Mouse (Mus musculus): ENCODE data around the gene Foxd2. TPM values are rescaled to one million over a fixed set of nuclear protein-coding genes. Genes with fewer than 3 reads are reported as not detected.

The Foxd2 gene
- 0.07 and 0.10 TPM in 2 replicates for polyA plus RNA-seq (2012; rRNA removed)

DNA sequence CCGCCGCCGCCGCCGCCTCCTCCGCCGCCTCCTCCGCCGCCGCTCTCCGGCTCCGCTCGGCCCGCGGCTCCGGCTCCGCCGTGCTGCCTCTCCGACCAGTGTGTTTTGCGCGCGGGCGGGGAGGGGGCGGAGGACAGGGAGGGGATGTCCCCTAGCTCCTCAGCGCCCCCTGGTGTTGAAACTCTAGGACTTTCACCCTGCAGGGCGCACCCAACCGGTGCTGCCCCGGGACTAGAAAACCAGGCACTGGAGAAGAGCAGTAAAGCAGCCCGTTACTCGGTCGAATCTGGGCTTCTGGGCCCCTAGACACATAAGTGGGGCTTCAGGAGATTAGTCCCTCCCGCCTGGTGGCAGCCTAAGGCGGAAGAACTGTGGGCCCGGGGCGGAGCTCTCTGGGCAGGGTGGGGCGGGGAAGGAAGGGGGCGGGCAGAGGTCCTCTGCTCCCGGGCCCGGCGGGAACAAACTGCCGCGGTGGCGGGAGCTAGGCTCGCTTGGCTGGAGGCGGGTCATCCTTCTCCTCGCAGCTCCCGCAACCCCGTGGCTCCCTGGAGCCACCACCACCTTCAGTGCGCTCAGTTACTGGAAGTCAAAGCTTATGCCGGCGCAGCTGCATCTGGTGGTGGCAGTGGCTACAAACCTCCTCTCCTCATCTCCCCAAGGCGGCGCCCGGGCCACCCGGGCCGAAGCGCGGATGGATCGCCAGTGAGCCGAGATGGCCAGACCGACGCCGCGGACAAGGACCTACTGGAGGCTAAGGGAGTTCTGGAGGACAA lies at the start of gene Foxd2:
Gene Foxd2 (minus strand): TSS at position 45 of the 773 bp plus-strand sequence.
- DNase-seq (ENCODE audit: low read depth, low spot score), result no peak
- under 1% methylated on average over 64 of the region's 64 CpGs for WGBS

GRCm38 (mm10) chr4:114958231-114958630 lies 49.6 kb upstream of the Foxd2 start:
- WGBS, result 66% methylated on average over 2 of the region's 2 CpGs
- no peak for DNase-seq (ENCODE audit: low read depth, low spot score)

GRCm38 (mm10) chr4:114957403-114957802 lies 48.7 kb upstream of the Foxd2 start:
- DNase-seq (ENCODE audit: low read depth, low spot score), result no peak

GRCm38 (mm10) chr4:114953172-114953571 lies 44.5 kb upstream of the Foxd2 start:
- 80% methylated on average over 3 of the region's 3 CpGs for WGBS
- DNase-seq (ENCODE audit: low read depth, low spot score), result no peak

- DNase-seq (ENCODE audit: low read depth, low spot score), result no peak
- WGBS, result 30% methylated on average over 7 of the region's 7 CpGs
Observed at GRCm38 (mm10) chr4:114947852-114948481, 39.3 kb upstream of the Foxd2 start.

DNA sequence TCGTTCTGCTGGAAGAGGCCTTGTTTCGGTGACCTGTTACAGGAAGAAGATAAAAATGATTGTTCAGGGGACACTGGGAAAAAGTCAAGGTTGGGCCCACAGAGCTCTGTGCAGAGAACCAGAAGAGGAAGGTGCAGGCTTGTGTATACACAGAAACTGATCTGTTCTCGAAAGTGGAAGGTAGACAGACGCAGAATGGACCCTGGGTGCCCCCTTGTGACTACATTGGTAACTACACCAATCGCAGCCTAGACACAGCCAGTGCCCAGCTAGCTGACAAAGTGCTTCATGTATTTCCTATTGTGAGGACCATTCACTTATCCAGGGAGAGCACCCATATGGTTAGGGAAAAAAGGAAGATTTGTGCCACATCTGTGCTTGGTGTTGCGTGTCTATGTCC lies 38.7 kb upstream of the Foxd2 start:
- DNase-seq (ENCODE audit: low read depth, low spot score), result peak; percentile 61
- 5% methylated on average over 6 of the region's 6 CpGs for WGBS

GRCm38 (mm10) chr4:114946416-114946815 lies 37.7 kb upstream of the Foxd2 start:
- 41% methylated on average over 4 of the region's 4 CpGs for WGBS
- DNase-seq (ENCODE audit: low read depth, low spot score), result no peak

DNA sequence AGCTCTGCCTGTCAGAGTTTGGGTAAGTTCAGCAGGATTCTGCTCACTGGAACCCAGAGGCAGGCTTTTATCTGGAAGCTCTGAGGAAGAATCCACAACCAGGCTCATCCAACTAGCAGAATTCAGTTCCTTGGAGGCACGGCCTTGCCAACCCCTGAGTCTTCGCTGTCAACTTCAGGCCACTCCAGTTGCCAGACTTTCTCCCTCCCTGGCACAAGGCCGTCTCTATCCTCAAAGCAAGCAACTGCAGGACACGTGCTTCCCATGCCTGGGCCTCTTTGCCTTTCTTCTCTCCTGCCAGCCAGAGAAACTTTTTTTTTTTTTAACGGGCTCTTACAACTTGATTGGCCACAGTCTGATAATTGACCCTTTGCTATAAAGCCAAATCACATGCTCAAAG lies 36.3 kb upstream of the Foxd2 start:
- no peak for DNase-seq (ENCODE audit: low read depth, low spot score)
- 19% methylated on average over 5 of the region's 5 CpGs for WGBS

GRCm38 (mm10) chr4:114942583-114942982 lies 33.9 kb upstream of the Foxd2 start:
- WGBS, result 15% methylated on average over 8 of the region's 8 CpGs
- peak; percentile 62 for DNase-seq (ENCODE audit: low read depth, low spot score)

GRCm38 (mm10) chr4:114942112-114942511 lies 33.4 kb upstream of the Foxd2 start:
- 24% methylated on average over 4 of the region's 4 CpGs for WGBS

DNA sequence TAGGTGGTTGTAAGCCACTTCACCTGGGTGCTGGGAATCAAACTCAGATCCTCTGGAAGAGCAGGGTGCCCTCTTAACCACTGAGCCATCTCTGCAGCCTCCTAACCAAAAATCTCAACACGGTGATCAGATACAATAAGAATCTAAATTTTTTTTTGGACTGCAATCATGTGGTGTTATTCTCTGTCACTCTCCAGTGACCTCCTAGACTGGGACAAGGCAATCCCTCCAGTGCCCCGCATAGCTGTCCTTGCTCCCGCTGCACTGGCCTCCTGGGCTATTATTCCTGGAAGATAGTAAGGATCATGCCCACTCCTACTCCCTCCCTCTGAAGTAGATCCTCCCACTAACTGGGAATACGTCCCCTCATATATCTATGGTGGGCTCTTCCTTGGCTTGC lies 32.6 kb upstream of the Foxd2 start:
- no peak for DNase-seq (ENCODE audit: low read depth, low spot score)
- 84% methylated on average over 4 of the region's 4 CpGs for WGBS

More at GRCm38 (mm10) chr4:114942112-114942511, 33.4 kb upstream of the Foxd2 start:
- DNase-seq (ENCODE audit: low read depth, low spot score), result no peak

- DNase-seq (ENCODE audit: low read depth, low spot score), result no peak
- WGBS, result 87% methylated on average over 3 of the region's 3 CpGs
Observed at GRCm38 (mm10) chr4:114938248-114938647, 29.6 kb upstream of the Foxd2 start.

DNA sequence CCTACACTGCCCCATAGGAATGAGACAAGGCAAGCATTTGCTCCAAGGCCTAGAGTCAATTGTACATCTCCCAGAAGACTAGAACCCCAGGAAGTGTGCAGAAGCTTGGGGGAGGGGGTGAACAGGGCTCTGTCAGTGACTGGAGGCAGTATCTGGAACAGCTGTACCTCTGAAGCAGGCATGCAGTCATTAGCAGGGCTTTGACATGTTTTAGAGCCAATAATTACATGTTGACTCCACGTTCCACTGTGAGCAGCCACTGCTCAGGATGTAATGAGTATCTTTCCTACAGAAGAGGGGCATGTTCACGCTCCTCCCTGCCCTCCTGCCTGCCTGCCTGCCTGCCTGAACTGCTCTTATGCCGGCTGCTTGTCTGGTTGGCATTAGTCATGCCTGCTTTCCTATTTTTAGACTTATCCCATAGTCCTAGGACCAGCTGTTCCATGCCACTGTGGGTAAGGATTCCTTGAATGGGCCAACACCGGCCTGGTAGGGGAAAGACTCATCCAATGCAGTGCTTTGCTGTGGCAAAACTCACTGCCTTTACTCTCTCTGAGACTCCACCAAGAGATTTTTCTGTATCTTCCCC lies 28.9 kb upstream of the Foxd2 start:
- WGBS, result 79% methylated on average over 4 of the region's 4 CpGs

DNA sequence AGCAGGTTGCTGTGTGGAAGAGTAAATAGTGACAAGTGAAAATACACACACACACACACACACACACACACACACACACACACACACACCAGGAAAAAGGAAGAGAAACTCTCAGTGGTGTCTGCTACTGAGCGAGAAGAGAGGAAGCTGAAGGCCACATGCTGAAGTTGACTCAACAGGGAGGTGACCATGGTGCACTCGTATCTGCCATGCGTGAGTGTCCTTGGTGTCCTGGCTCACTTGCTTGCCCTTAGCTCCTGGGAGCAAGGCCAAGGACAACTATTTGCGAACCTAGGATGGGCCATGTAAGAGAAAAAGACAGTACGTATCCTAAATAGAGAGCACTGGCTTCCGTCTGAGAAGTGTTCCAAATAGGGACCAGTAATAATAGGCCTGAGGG lies 25.5 kb upstream of the Foxd2 start:
- no peak for DNase-seq (ENCODE audit: low read depth, low spot score)
- WGBS, result 66% methylated on average over 6 of the region's 6 CpGs

More for the DNA sequence above, 28.9 kb upstream of the Foxd2 start:
- no peak for DNase-seq (ENCODE audit: low read depth, low spot score)

DNA sequence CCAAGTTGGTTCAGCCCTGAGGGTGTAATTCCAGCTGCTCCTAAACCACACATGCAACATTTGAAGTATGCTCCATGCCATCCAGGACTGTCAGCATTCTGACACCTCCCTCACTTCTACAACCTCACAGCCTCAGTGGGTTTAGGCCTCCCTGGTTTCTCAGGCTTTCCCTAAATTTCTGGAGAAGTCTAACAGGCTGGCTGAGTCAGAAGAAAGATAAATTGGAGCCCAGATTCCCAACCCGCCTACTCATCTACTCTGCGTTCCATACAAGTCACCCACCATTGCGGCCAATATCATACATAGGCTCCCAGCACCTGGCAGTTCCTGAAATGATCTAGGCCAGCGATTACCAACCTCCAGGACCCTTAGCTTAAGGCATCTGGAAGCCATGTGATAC lies 24.1 kb upstream of the Foxd2 start:
- WGBS, result 95% methylated on average over 4 of the region's 4 CpGs
- DNase-seq (ENCODE audit: low read depth, low spot score), result no peak

DNA sequence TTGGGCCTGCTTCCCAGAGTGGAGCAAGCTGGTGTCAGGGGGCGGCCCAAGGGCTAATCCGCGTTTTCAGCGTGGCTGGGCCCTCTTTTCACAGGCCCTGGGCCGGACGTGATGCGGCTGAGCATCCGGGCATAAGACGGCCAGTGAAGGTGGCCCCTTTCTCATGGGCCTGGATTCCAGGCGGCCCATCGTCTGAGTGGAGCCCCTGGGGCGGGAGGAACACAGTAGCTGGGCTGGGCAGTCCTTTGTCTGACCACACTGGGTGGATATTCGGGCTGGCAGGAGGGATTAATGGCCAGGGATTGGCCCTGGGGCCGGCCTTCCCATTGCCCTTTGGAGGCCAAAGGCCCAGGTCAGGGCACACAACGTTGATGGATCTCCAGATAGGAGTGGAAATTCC lies 20.5 kb upstream of the Foxd2 start:
- no peak for DNase-seq (ENCODE audit: low read depth, low spot score)
- 79% methylated on average over 15 of the region's 15 CpGs for WGBS

DNA sequence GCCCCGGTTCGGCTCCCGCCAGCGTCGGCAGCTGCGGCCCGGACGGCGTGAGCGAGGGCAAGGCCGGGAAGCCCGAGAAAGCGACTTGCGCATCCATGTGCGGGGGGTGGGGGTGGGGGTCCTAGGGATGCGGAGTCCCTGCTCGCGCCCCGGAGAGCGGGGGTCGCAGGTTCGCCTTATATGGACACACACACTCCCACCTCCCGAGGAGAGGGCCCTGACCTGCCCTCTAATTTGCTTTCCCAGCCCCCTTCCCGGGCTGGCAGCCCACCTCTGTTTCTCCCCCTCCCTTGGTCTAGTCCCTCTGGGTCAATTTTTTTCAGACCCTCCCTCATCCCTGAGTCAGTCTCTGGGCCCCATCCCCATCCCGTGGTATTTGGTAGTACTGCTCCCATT lies 17.2 kb upstream of the Foxd2 start, which contains the start of gene Foxe3:
Gene Foxe3 (minus strand): TSS at position 97 of the 396 bp plus-strand sequence.
- 4% methylated on average over 25 of the region's 25 CpGs for WGBS
- no peak for DNase-seq (ENCODE audit: low read depth, low spot score)

GRCm38 (mm10) chr4:114924971-114925916 lies 16.6 kb upstream of the Foxd2 start:
- under 1% methylated on average over 125 of the region's 125 CpGs for WGBS
- DNase-seq (ENCODE audit: low read depth, low spot score), result no peak

DNA sequence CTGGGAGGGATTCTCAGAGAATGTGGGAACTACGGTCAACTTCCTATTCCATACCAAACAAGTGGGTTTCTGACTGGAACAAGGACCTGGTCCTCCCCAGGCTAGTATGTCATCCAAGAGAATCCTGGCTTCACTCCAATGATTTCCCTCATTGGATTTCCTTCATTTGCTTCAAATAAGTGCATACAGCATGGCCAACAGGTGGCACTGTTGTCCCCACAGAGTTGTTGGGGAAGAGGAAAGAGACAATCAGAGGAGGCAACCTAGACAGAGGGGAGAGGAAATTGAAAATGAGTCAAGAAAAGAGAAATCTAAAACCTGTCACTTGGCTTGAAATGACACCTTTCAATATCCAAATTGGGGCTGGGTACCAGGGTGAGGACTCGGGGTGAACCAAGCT lies 8.4 kb upstream of the Foxd2 start:
- no peak for DNase-seq (ENCODE audit: low read depth, low spot score)
- 47% methylated on average over 2 of the region's 2 CpGs for WGBS

GRCm38 (mm10) chr4:114916056-114916455 lies 7.4 kb upstream of the Foxd2 start:
- WGBS, result 59% methylated on average over 4 of the region's 4 CpGs

More at GRCm38 (mm10) chr4:114916056-114916455, 7.4 kb upstream of the Foxd2 start:
- no peak for DNase-seq (ENCODE audit: low read depth, low spot score)
